Mouse (Mus musculus) heart, adult 2 months (tissue): Measurements from ENCODE around the gene Tle3. TPM values are rescaled to one million over a fixed set of nuclear protein-coding genes. Genes with fewer than 3 reads are reported as not detected.

Experiments
- DNase-seq, 2 experiments: peaks; one replicate each; pipeline ENCODE4 v3.0.0; 2021
- H3K27ac ChIP-seq: fragments of 200-600 bp; 2 replicates; pipeline ENCODE4 v1.8.1; 2022
- H3K27me3 ChIP-seq: fragments of 200-500 bp; 2 replicates; pipeline ENCODE4 v1.6.1; 2012; ENCODE audit warnings: mild to moderate bottlenecking, low read length, inconsistent platforms, mixed read lengths; ENCODE audit not compliant: control insufficient read depth, insufficient read depth
- H3K36me3 ChIP-seq: fragments of 200-500 bp; 2 replicates; pipeline ENCODE4 v1.6.1; 2012; ENCODE audit warnings: low read length, inconsistent platforms; ENCODE audit not compliant: control insufficient read depth, insufficient read depth
- H3K4me1 ChIP-seq: fragments of 200-500 bp; 2 replicates; pipeline ENCODE4 v1.6.1; 2011; ENCODE audit warnings: low read length; ENCODE audit not compliant: control insufficient read depth, insufficient read depth
- H3K4me3 ChIP-seq: fragments of 200-600 bp; 2 replicates; pipeline ENCODE4 v1.8.1; 2022
- H3K79me2 ChIP-seq: fragments of 200-500 bp; replicated peaks from 2 replicates; pipeline ENCODE4 v1.6.1; 2012; ENCODE audit warnings: mild to moderate bottlenecking, inconsistent platforms, low read length, moderate library complexity, mixed read lengths; ENCODE audit not compliant: control insufficient read depth, insufficient read depth
- H3K9ac ChIP-seq: fragments of 200-500 bp; 2 replicates; pipeline ENCODE4 v1.6.1; 2012; ENCODE audit warnings: low read depth, mild to moderate bottlenecking, control low read depth, inconsistent platforms, low read length, mixed read lengths
- CTCF ChIP-seq: fragments of 200-600 bp; IDR thresholded peaks from 2 replicates; pipeline ENCODE4 v1.8.1; 2022; ENCODE audit warnings: antibody characterized with exemption, mild to moderate bottlenecking, moderate library complexity
- EP300 ChIP-seq: fragments of 200-500 bp; IDR thresholded peaks from 2 replicates; pipeline ENCODE4 v1.6.1; 2011; ENCODE audit warnings: low read depth, low read length, control low read depth; ENCODE audit not compliant: insufficient read depth
- POLR2A ChIP-seq: fragments of 200-500 bp; IDR thresholded peaks from 2 replicates; pipeline ENCODE4 v1.6.1; 2011; ENCODE audit warnings: mild to moderate bottlenecking, low read depth, low read length, control low read depth; ENCODE audit not compliant: insufficient read depth
- WGBS: fragments of 180-500 bp; shearing (Covaris S2); methylation state at CpG from one replicate; pipeline ENCODE4 v1.1.7; 2018; 5-methylcytosine and 5-hydroxymethylcytosine counted together
- intact Hi-C: fragments of 180-260 bp; cut with DNase I; formaldehyde crosslinking; loops from one replicate; pipeline ENCODE4 v1.15.1; 2025
- polyA plus RNA-seq: library from polyadenylated mRNA; depleted of rRNA; stranded (reverse); fragments of >200 nt; gene quantifications from 2 replicates; pipeline ENCODE4 v1.2.3, GENCODE M21; 2012
- total RNA-seq, 2 experiments: library from RNA; stranded (reverse); gene quantifications; 2 replicates each; pipeline ENCODE4 v1.2.3; 2021

The Tle3 gene
- total and polyA plus RNA-seq, 3 experiments: 16.5 to 16.8 (median 16.6) TPM

GRCm38 (mm10) chr9:61326922-61327321 is 45.2 kb upstream of the Tle3 start:
- DNase-seq: no peak
- peaks cover 2% of the 10 kb centered on the region; the same call in 1 of the 2 replicates for H3K4me1 ChIP-seq
- intact Hi-C loops: no loop called here
- no peak for TF ChIP-seq CTCF
- TF ChIP-seq EP300: no peak
- TF ChIP-seq POLR2A: no peak
- no peaks in the 10 kb centered on the region for H3K36me3 ChIP-seq
- H3K27ac ChIP-seq: no peak overlapping the region
- no peak overlapping the region for H3K9ac ChIP-seq
- H3K4me3 ChIP-seq: no peak overlapping the region
- no peaks in the 10 kb centered on the region; the same call in 1 of the 2 replicates for H3K27me3 ChIP-seq
- no peaks in the 10 kb centered on the region for H3K79me2 ChIP-seq
- WGBS: 81% methylated on average over 8 of the region's 8 CpGs

GRCm38 (mm10) chr9:61328173-61328572 is 44.0 kb upstream of the Tle3 start:
- TF ChIP-seq CTCF (no peak), POLR2A (no peak), EP300 (no peak)
- DNase-seq: no peak
- intact Hi-C loops: no loop called here
- Histone ChIP-seq H3K79me2 (no peaks in the 10 kb centered on the region), H3K36me3 (no peaks in the 10 kb centered on the region), H3K4me3 (no peak overlapping the region), H3K9ac (no peak overlapping the region), H3K27ac (no peak overlapping the region), H3K27me3 (no peaks in the 10 kb centered on the region; the same call in 1 of the 2 replicates), H3K4me1 (no peaks in the 10 kb centered on the region)
- WGBS: 75% methylated on average over 5 of the region's 5 CpGs

GRCm38 (mm10) chr9:61330747-61331146 is 41.4 kb upstream of the Tle3 start:
- H3K27me3 ChIP-seq: no peaks in the 10 kb centered on the region; the same call in 1 of the 2 replicates
- no peaks in the 10 kb centered on the region for H3K4me1 ChIP-seq
- H3K36me3 ChIP-seq: no peaks in the 10 kb centered on the region
- TF ChIP-seq CTCF: no peak
- no peak for TF ChIP-seq POLR2A
- TF ChIP-seq EP300: no peak
- H3K27ac ChIP-seq: no peak overlapping the region
- no peak for DNase-seq
- intact Hi-C loops: no loop called here
- H3K9ac ChIP-seq: no peak overlapping the region
- WGBS: 91% methylated on average over 9 of the region's 9 CpGs
- no peak overlapping the region for H3K4me3 ChIP-seq
- no peaks in the 10 kb centered on the region for H3K79me2 ChIP-seq

- intact Hi-C loops: no loop called here
- Histone ChIP-seq H3K79me2 (no peaks in the 10 kb centered on the region), H3K27ac (no peak overlapping the region), H3K27me3 (no peaks in the 10 kb centered on the region), H3K4me1 (peaks cover 2% of the 10 kb centered on the region), H3K36me3 (no peaks in the 10 kb centered on the region), H3K4me3 (no peak overlapping the region), H3K9ac (no peak overlapping the region)
- no peak for TF ChIP-seq POLR2A
- no peak for TF ChIP-seq CTCF
- no peak for TF ChIP-seq EP300
- 93% methylated on average over 7 of the region's 7 CpGs for WGBS
- no peak for DNase-seq
Measured at GRCm38 (mm10) chr9:61332226-61332936, 39.8 kb upstream of the Tle3 start.

- H3K4me1 ChIP-seq: peaks cover 2% of the 10 kb centered on the region
- H3K27ac ChIP-seq: no peak overlapping the region
- no peak for TF ChIP-seq POLR2A
- no peak for TF ChIP-seq CTCF
- TF ChIP-seq EP300: no peak
- H3K36me3 ChIP-seq: no peaks in the 10 kb centered on the region
- H3K27me3 ChIP-seq: no peaks in the 10 kb centered on the region
- DNase-seq: no peak
- no peaks in the 10 kb centered on the region for H3K79me2 ChIP-seq
- intact Hi-C loops: loop anchor here (5.0 kb wide), 1 partner anchor 321 kb away; no protein-coding TSS in a partner anchor
- H3K9ac ChIP-seq: no peak overlapping the region
- H3K4me3 ChIP-seq: no peak overlapping the region
Measured at GRCm38 (mm10) chr9:61336179-61336578, 36.0 kb upstream of the Tle3 start.
